Mouse (Mus musculus) splenic B cell, adult 2 months (primary cell): Measurements from ENCODE around the gene Oxnad1.

ENCODE experiments used
- DNase-seq: peaks from one replicate; pipeline ENCODE4 v3.0.0-alpha.2; 2011; ENCODE audit warnings: low read depth, low spot score
- H3K27me3 ChIP-seq: 2 replicates; pipeline ENCODE4 v1.6.1; 2012; ENCODE audit warnings: mild to moderate bottlenecking, low read length, moderate library complexity, mixed read lengths; ENCODE audit not compliant: control insufficient read depth, poor library complexity, insufficient read depth, severe bottlenecking
- H3K36me3 ChIP-seq: 2 replicates; pipeline ENCODE4 v1.6.1; 2012; ENCODE audit warnings: mild to moderate bottlenecking, low read length, moderate library complexity, mixed read lengths; ENCODE audit not compliant: control insufficient read depth, poor library complexity, insufficient read depth, severe bottlenecking

Gene Oxnad1

DNA sequence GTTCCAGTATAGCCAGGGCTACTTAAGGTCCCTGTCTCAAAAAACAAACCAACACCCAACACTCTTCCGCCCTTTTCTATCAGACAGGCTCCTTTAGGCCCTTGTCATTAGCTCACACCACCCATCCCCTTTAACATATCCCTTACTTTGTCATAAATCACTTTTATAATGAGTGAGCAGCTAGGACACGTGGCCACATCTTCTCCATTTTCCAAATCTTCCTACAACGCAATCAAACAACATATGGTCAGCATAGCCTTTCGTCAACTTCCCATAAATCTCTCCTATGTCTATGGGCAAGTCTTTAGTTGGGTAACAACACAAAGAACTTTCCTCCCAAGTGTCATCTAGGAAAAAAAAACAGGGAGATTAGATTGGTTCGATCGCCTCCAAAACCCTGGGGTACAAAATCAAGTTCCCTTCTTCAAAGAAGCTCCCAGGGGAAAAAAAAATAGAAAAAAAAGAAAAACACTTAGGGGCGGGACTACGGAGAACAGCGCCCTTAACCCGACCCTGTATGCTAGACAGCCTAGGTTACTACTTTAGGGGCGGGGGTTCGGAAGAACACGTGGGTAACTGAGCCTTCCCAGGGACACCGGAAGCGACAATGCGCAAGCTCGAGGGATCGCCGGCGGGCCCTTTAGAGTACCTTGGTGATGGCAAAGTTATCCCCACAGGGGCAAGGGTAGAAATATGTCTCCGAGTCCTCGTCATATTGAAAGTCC is at the start of gene Oxnad1:
TSS of gene Oxnad1 (plus strand) at position 614 of the 725 bp plus-strand sequence.
- H3K36me3 ChIP-seq = peaks cover 11% of the 10 kb centered on the region
- H3K27me3 ChIP-seq = no peaks in the 10 kb centered on the region
- DNase-seq = peak; percentile 91

DNA sequence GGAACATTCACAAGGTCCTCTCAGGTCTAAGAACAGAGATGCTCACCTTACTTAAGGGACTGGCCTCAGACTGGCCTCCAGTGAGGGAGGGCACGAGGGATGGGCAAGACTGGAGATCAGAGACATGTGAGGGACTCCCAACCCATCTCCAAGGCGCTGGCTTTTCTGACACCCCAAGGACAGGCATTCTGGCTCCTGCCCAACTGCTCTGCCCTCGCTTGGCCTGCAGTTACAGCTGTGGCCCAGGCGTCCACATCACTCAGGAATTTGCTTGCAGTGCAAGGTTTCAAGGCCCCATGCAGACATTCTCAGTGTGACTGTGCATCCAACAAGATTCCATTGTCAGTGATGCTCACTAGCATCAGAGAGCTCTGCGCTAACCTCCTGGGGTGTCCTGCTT is 48.7 kb upstream of the Oxnad1 start:
- Histone ChIP-seq H3K36me3 (no peaks in the 10 kb centered on the region), H3K27me3 (no peaks in the 10 kb centered on the region)
- DNase-seq = no peak

DNA sequence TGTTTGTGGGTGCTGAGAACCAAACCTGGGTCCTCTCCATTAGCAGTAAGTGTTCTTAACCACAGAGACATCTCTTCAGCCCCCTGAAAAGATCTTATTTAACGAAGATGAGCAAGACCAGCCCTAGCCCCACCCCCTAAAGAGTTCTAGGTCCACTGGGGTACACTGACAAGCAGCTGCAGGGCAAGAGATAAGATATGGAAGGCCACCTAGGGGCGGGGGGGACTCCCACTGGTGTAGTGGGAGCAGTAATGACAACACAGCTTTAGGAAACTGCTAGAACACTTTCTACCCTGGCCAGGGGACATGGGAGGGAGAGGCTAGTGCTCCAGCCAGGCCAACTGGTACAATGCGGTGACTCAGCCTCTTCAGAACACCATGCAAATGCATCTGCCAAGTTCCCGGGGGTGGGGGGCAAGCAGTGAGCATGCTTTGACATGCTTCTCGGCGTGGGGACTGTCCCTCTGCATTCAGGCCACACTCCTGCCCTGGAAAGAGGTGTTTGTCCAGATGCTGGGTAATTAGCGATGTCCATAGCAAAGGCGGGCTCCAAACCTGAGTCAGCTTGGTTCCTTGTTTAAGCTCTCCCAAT is 47.4 kb upstream of the Oxnad1 start:
- DNase-seq = no peak
- no peaks in the 10 kb centered on the region for H3K36me3 ChIP-seq
- no peaks in the 10 kb centered on the region for H3K27me3 ChIP-seq

DNA sequence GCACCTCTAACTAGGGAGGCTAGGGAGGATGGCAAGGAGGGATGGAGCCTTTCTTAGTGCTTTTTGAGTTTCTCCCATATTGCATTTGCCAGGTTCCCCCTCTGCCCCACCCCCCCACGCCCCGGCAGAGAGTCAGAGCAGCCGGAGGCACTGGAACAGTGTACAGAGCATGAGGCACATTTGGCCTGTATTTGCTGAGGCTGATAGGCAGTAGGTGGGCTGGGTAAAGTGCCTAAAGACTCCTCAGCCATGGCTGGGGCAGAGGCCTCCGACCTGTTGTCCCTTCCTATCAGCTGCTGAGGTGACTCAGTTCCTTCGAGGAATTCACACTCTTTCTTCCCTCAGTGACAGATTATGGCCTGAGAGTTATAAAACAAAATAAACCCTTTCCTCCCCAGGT is 43.1 kb upstream of the Oxnad1 start:
- H3K36me3 ChIP-seq = no peaks in the 10 kb centered on the region

DNA sequence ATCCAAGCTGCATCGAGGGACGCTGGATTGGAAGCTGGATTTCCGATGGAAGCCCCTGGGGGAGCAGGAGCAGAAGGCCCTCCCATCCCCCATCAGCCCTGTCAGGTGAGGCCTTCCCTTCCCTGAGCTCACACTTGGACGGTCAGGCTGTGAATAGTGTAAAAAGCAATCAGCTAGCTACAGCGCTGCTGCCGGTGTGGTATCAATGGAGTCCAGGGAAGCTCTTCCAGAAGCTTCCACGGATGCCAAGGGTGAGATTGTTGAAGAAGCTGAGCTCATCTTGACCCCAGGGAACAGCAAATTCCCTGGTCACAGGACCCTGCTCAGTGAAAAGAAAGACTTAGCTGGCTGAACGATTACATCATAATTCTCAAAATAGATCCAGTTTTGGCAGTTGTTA is 38.8 kb upstream of the Oxnad1 start:
- H3K27me3 ChIP-seq = no peaks in the 10 kb centered on the region
- DNase-seq = no peak
- no peaks in the 10 kb centered on the region for H3K36me3 ChIP-seq

More for the DNA sequence above, 43.1 kb upstream of the Oxnad1 start:
- no peaks in the 10 kb centered on the region for H3K27me3 ChIP-seq
- no peak for DNase-seq

DNA sequence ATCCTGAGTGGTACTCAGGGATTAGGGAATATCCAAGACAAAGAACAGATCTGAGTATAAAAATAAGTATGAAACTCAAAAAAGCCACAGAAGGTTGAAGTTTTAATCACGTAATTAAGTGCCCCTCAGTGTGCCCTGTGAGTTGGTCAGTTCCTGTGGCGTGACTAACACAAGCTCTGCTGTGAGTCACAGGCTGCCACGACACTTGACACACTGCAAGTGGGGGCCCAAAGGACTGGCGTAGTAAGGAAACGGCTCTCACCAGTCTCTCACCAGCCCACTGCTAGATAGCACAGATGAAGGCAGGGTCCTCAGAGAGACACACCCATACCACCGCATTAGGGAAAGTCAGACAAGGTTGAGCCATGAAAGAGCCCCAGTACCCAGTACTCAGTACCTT is 35.0 kb upstream of the Oxnad1 start:
- H3K36me3 ChIP-seq = no peaks in the 10 kb centered on the region
- no peak for DNase-seq
- no peaks in the 10 kb centered on the region for H3K27me3 ChIP-seq

DNA sequence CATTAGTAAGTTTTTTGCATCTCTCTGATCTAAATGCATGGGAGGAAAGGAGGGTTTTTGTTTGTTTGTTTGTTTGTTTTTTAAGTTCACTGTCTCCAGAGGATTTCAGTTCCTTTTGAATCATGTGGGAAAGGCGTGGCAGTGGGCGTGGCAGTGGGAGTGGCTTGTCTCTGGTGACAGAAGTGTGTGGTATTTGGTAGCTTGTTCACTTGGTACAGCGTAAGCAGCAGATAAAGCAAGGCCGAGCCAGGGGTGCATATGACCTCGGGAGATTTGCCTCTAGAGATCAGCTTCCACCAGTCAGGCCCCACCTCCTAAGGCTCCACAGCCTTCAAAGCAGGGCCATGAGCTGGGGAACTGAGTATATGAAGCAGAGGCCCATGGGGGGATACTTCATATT is 31.3 kb upstream of the Oxnad1 start:
- Histone ChIP-seq H3K36me3 (no peaks in the 10 kb centered on the region), H3K27me3 (no peaks in the 10 kb centered on the region)
- no peak for DNase-seq

DNA sequence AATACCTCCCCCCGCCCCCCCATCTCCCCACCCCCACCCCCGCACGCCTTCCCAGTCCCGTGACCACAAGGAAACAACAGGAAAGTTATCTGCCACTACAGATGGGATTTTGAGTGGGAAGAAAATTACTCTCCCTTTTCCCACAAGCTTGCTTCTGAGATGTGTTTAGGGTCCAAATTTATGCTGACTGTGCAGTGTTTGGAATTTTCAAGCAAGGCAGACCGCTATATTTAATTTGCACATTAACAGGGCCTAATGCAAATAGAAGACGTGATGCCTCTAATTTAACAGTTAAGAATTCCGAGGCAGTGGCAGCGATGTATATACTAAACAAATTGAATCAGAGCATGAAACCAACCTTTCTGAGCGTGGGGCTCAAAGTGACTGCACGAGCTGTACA is 30.4 kb upstream of the Oxnad1 start:
- no peaks in the 10 kb centered on the region for H3K27me3 ChIP-seq
- no peak for DNase-seq
- no peaks in the 10 kb centered on the region for H3K36me3 ChIP-seq

DNA sequence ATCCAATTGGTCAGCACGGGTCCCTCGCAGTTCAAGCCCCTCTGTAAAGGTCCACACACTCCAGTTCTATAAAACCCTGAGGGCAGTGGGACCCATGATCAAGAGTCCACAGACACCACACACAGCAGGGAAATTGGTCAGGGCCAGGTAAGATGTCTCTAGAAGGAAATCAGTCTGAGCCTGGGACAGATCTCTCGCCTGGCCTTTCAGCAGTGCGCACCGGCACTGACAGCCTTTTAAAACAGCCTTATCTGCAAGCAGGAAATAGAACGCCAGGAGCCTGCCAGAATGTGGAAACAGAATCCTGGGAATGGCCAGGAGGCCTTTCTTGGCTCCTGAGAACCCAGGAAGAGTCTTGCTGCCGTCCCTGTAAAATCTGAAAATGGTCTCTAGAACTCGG is 29.4 kb upstream of the Oxnad1 start:
- DNase-seq = no peak
- no peaks in the 10 kb centered on the region for H3K27me3 ChIP-seq

DNA sequence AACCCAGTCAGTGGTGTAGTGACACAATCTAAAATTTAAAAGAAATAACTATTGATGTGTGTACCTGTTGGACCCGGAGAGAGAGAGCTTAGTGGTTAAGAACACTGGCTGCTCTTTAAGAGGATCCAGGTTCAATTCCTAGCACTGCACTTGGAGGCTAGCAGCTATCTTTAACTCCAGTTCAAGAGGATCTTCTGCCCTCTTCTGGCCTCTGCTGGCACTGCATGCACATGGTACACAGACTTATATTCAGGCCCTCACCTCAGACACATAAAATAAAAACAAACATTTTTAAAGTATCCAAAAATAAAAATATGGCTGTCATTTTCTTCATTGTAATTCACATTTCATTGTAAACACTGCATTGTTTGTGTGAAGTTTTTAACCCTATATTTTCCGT is 28.5 kb upstream of the Oxnad1 start:
- H3K27me3 ChIP-seq = no peaks in the 10 kb centered on the region
- peak; percentile 29 for DNase-seq
- no peaks in the 10 kb centered on the region for H3K36me3 ChIP-seq

More for the DNA sequence above, 29.4 kb upstream of the Oxnad1 start:
- no peaks in the 10 kb centered on the region for H3K36me3 ChIP-seq

DNA sequence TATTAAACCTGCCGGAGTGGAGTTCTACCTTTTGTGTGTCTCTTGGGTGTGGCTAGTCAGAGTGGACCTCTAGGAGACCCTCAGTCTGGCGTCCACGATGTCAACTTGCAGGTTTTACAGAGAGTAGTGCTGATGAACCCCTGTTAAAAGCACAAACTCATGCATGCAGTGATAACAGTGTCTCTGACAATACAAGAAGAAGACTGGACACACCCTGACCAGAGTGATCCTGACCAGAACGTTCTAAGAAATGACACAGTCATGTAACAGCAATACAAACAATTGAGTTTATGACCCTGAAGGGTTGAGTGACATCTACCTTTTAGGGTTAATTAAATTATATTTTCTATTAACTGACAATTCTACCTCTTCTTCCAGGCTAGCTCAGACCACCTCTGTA is 27.5 kb upstream of the Oxnad1 start:
- no peak for DNase-seq
- no peaks in the 10 kb centered on the region for H3K27me3 ChIP-seq
- no peaks in the 10 kb centered on the region for H3K36me3 ChIP-seq

DNA sequence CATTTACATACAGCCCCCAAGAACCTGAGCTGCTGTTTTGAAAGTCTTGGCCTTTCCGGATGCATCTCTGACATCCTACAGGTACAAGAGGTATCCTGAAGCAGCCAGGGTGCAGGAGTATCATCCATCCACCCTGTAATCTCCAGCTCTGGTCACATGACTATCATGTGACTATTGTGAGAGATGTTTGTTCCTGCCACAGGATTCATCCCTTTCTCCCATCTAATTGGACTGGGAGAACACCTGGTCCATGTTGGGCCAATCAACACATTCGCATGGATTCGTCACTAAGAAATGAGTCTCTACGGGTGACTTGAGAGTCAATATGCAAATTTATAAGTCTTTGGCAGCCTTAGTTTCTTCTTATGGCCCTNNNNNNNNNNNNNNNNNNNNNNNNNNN is 23.8 kb upstream of the Oxnad1 start:
- no peak for DNase-seq

DNA sequence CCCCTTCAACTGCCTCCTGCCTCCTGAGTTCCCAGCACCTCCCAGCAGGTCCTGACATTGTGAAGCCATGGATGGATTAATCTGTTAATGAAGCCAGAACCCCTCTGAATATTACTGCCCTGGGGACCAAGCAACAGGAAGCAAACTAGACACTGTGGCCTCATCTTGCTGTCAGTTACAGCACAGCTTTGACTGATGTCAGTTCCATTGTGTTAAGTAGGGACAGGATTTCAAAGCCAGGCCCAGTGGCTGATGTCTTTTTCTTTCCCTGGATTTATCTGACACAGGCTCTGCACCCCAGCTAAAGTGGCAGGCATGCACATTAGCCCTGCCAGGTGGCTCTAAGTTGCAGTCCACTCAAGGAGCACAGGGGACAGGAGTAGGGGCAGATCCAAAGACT is 12.4 kb upstream of the Oxnad1 start:
- H3K27me3 ChIP-seq = no peaks in the 10 kb centered on the region
- H3K36me3 ChIP-seq = no peaks in the 10 kb centered on the region
- DNase-seq = no peak

More for the DNA sequence above, 23.8 kb upstream of the Oxnad1 start:
- no peaks in the 10 kb centered on the region for H3K36me3 ChIP-seq
- H3K27me3 ChIP-seq = no peaks in the 10 kb centered on the region

DNA sequence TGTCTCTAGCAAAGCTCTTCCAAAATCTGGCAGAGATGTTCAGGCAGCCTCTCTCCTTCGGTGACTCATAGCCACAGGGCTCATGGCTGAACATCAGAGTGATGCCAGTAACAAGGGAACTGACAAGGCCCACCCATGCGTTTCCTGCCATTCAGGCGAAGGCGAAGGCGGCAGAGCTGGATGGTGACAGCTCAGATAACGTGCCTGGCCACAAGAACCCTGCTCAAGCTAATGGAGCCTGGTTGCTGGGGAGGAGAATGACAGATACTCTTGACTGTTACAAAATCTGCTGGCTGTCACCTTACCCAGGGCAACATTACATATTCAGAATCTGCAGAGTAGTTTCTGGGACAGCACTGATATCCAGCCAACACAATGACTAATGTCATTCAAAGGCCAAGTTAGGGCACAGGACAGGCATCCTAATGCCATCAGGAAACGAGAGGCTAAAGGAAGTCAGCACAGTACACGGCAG is 11.9 kb upstream of the Oxnad1 start:
- Histone ChIP-seq H3K27me3 (no peaks in the 10 kb centered on the region), H3K36me3 (no peaks in the 10 kb centered on the region)
- no peak for DNase-seq

DNA sequence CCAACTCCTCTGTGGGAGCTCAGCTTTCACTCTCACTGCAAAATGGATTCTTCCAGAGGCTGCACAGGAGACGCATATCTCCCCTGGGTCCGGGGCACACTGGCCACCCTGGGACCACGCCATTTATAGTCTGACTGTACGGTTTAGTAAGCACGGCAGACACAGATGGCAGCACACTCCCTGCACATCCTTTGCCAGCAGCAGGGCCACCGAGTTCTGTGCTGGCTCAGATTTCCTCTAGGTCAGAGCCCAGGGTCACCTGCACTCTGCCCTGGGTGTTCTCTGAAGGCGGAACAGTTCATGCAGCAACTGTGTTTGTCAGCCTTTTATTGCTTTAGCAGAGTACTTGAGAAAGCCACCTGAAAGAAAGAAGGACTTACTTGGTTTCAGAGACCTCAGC is 11.3 kb upstream of the Oxnad1 start:
- no peaks in the 10 kb centered on the region for H3K27me3 ChIP-seq
- H3K36me3 ChIP-seq = no peaks in the 10 kb centered on the region
- no peak for DNase-seq
